Mouse (Mus musculus) embryonic fibroblast, embryonic 13.5 days (primary cell): ENCODE data around the gene Zyx.

Experiments
- CTCF ChIP-seq: IDR thresholded peaks from 2 replicates; pipeline ENCODE4 v1.5.1; 2011; ENCODE audit warnings: mild to moderate bottlenecking, control low read depth, low read length, moderate library complexity, borderline replicate concordance; ENCODE audit not compliant: insufficient read depth
- POLR2A ChIP-seq: IDR thresholded peaks from 2 replicates; pipeline ENCODE4 v1.6.1; 2011; ENCODE audit warnings: low read depth, mild to moderate bottlenecking, control low read depth, low read length, moderate library complexity

DNA sequence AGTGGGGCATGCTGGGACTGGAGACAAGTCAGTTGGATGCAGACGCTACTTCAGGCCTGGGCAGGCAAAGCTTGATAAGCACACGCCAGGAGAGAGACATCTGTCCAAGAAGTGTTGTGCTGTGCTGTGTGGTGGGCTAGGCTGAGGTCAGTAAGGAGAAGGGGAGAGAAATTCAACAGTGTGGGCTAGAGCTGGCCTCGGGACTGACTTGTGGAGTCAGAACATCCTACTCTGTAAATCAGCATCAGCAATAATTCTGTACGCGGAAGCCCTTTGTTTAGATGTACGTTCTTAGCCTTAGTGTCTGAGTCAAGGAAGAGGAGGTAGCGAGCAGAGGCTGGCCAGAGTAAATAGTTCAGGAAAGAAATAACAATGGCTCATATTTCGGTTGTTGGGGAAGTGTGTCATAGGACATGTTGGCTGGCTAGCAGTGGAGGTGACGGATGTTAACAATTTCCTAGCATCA is 32.5 kb downstream of the Zyx start:
- no peak for TF ChIP-seq CTCF
- no peak for TF ChIP-seq POLR2A
